Mouse (Mus musculus): ENCODE measurements at regions not wholly inside any gene's neighbourhood (a gene's known extent, or its start where the extent isn't known, plus 50 kb on each side); places are given as distances from the start of the nearest gene placed in this dataset.
"Not testable (repeated sequence)": the region's sequence is repeated elsewhere in the genome, so short reads cannot be mapped to it uniquely, and the experiment has no call there.

GRCm38 (mm10) chr11:12913401-12913800 is 448.6 kb upstream of the Cobl start:
- 35% methylated on average over 6 of the region's 6 CpGs for WGBS
- not testable (repeated sequence) for H3K4me2 ChIP-seq; H3K9ac ChIP-seq; H3K36me3 ChIP-seq; H3K4me3 ChIP-seq; H3K9me3 ChIP-seq; H3K27ac ChIP-seq; H3K4me1 ChIP-seq; H3K27me3 ChIP-seq; ATAC-seq (ENCODE audit: borderline replicate concordance, extremely low read depth, low FRiP score, low TSS enrichment)

GRCm38 (mm10) chr11:12873712-12874111 is 409.0 kb upstream of the Cobl start:
- WGBS: 47% methylated on average over 1 of the region's 1 CpGs
- ATAC-seq (ENCODE audit: borderline replicate concordance, extremely low read depth, low FRiP score, low TSS enrichment): no peak
- no peak overlapping the region for H3K4me2 ChIP-seq

GRCm38 (mm10) chr11:12872802-12873201 is 408.0 kb upstream of the Cobl start:
- Histone ChIP-seq H3K4me1 (no peaks in the 10 kb centered on the region), H3K27me3 (no peaks in the 10 kb centered on the region), H3K9me3 (no peaks in the 10 kb centered on the region), H3K9ac (no peak overlapping the region), H3K27ac (no peak overlapping the region), H3K36me3 (no peaks in the 10 kb centered on the region), H3K4me2 (no peak overlapping the region), H3K4me3 (no peak overlapping the region)
- ATAC-seq (ENCODE audit: borderline replicate concordance, extremely low read depth, low FRiP score, low TSS enrichment): no peak
- WGBS: 40% methylated on average over 2 of the region's 2 CpGs

More at GRCm38 (mm10) chr11:12873712-12874111, 409.0 kb upstream of the Cobl start:
- Histone ChIP-seq H3K9me3 (no peaks in the 10 kb centered on the region), H3K36me3 (no peaks in the 10 kb centered on the region), H3K4me1 (no peaks in the 10 kb centered on the region), H3K27ac (no peak overlapping the region), H3K27me3 (no peaks in the 10 kb centered on the region), H3K4me3 (no peak overlapping the region), H3K9ac (no peak overlapping the region)

- H3K4me3 ChIP-seq: no peak overlapping the region
- no peak overlapping the region for H3K27ac ChIP-seq
- no peak overlapping the region for H3K9ac ChIP-seq
- no peaks in the 10 kb centered on the region for H3K36me3 ChIP-seq
- WGBS: 19% methylated on average over 1 of the region's 1 CpGs
- no peak overlapping the region for H3K4me2 ChIP-seq
- no peaks in the 10 kb centered on the region for H3K27me3 ChIP-seq
- H3K4me1 ChIP-seq: no peaks in the 10 kb centered on the region
- no peak for ATAC-seq (ENCODE audit: borderline replicate concordance, extremely low read depth, low FRiP score, low TSS enrichment)
- no peaks in the 10 kb centered on the region for H3K9me3 ChIP-seq
Observed at GRCm38 (mm10) chr11:12872399-12872798, 407.6 kb upstream of the Cobl start.

GRCm38 (mm10) chr11:12867541-12867940 is 402.8 kb upstream of the Cobl start:
- Histone ChIP-seq H3K27ac (no peak overlapping the region), H3K4me2 (no peak overlapping the region), H3K9ac (no peak overlapping the region), H3K9me3 (no peaks in the 10 kb centered on the region), H3K4me1 (no peaks in the 10 kb centered on the region), H3K27me3 (no peaks in the 10 kb centered on the region), H3K36me3 (no peaks in the 10 kb centered on the region), H3K4me3 (no peak overlapping the region)
- ATAC-seq (ENCODE audit: borderline replicate concordance, extremely low read depth, low FRiP score, low TSS enrichment): no peak

- Histone ChIP-seq H3K36me3 (no peaks in the 10 kb centered on the region), H3K27me3 (no peaks in the 10 kb centered on the region), H3K4me2 (no peak overlapping the region), H3K27ac (no peak overlapping the region), H3K9me3 (no peaks in the 10 kb centered on the region), H3K4me3 (no peak overlapping the region), H3K4me1 (no peaks in the 10 kb centered on the region), H3K9ac (no peak overlapping the region)
- WGBS: 64% methylated on average over 2 of the region's 2 CpGs
- ATAC-seq (ENCODE audit: borderline replicate concordance, extremely low read depth, low FRiP score, low TSS enrichment): no peak
Observed at GRCm38 (mm10) chr11:12865034-12865620, 400.4 kb upstream of the Cobl start.

- Histone ChIP-seq H3K9me3 (no peaks in the 10 kb centered on the region), H3K36me3 (no peaks in the 10 kb centered on the region), H3K9ac (no peak overlapping the region), H3K27ac (no peak overlapping the region), H3K4me1 (no peaks in the 10 kb centered on the region), H3K4me2 (no peak overlapping the region), H3K27me3 (no peaks in the 10 kb centered on the region), H3K4me3 (no peak overlapping the region)
- 56% methylated on average over 1 of the region's 1 CpGs for WGBS
- ATAC-seq (ENCODE audit: borderline replicate concordance, extremely low read depth, low FRiP score, low TSS enrichment): 0 out of 2 replicates have a peak, but pooled peaks have one; percentile 23
Observed at GRCm38 (mm10) chr11:12859344-12859930, 394.7 kb upstream of the Cobl start.

GRCm38 (mm10) chr11:12858274-12858884 is 393.6 kb upstream of the Cobl start:
- H3K27ac ChIP-seq: no peak overlapping the region
- peak; percentile 14; the same call in 1 of the 2 replicates for ATAC-seq (ENCODE audit: borderline replicate concordance, extremely low read depth, low FRiP score, low TSS enrichment)
- H3K27me3 ChIP-seq: no peaks in the 10 kb centered on the region
- no peaks in the 10 kb centered on the region for H3K4me1 ChIP-seq
- no peaks in the 10 kb centered on the region for H3K9me3 ChIP-seq
- H3K9ac ChIP-seq: no peak overlapping the region
- no peaks in the 10 kb centered on the region for H3K36me3 ChIP-seq
- no peak overlapping the region for H3K4me3 ChIP-seq
- no peak overlapping the region for H3K4me2 ChIP-seq
- WGBS: 78% methylated on average over 2 of the region's 2 CpGs

- no peak for ATAC-seq (ENCODE audit: borderline replicate concordance, extremely low read depth, low FRiP score, low TSS enrichment)
- no peaks in the 10 kb centered on the region for H3K4me1 ChIP-seq
Observed at GRCm38 (mm10) chr11:12857358-12858199, 392.8 kb upstream of the Cobl start.

GRCm38 (mm10) chr11:12847793-12848192 is 383.0 kb upstream of the Cobl start:
- ATAC-seq (ENCODE audit: borderline replicate concordance, extremely low read depth, low FRiP score, low TSS enrichment): no peak
- no peaks in the 10 kb centered on the region for H3K4me1 ChIP-seq
- H3K36me3 ChIP-seq: no peaks in the 10 kb centered on the region
- H3K4me3 ChIP-seq: no peak overlapping the region
- H3K27me3 ChIP-seq: no peaks in the 10 kb centered on the region
- no peak overlapping the region for H3K4me2 ChIP-seq
- no peak overlapping the region for H3K27ac ChIP-seq
- no peaks in the 10 kb centered on the region for H3K9me3 ChIP-seq
- H3K9ac ChIP-seq: no peak overlapping the region

More at GRCm38 (mm10) chr11:12857358-12858199, 392.8 kb upstream of the Cobl start:
- Histone ChIP-seq H3K4me3 (no peak overlapping the region), H3K9me3 (no peaks in the 10 kb centered on the region), H3K9ac (no peak overlapping the region), H3K4me2 (no peak overlapping the region), H3K27me3 (no peaks in the 10 kb centered on the region), H3K36me3 (no peaks in the 10 kb centered on the region), H3K27ac (no peak overlapping the region)
- 71% methylated on average over 6 of the region's 6 CpGs for WGBS

GRCm38 (mm10) chr11:12843631-12844423 is 379.1 kb upstream of the Cobl start:
- no peaks in the 10 kb centered on the region for H3K27me3 ChIP-seq
- H3K36me3 ChIP-seq: no peaks in the 10 kb centered on the region
- no peak for ATAC-seq (ENCODE audit: borderline replicate concordance, extremely low read depth, low FRiP score, low TSS enrichment)
- H3K27ac ChIP-seq: no peak overlapping the region
- no peak overlapping the region for H3K4me3 ChIP-seq
- no peaks in the 10 kb centered on the region for H3K9me3 ChIP-seq
- H3K4me1 ChIP-seq: no peaks in the 10 kb centered on the region
- no peak overlapping the region for H3K4me2 ChIP-seq
- no peak overlapping the region for H3K9ac ChIP-seq
